Mouse (Mus musculus) embryonic facial prominence, embryonic 15.5 days (tissue): ENCODE measurements around the gene Rgcc. TPM values are rescaled to one million over a fixed set of nuclear protein-coding genes. Genes with fewer than 3 reads are reported as not detected.

Source experiments
- ATAC-seq: fragments of 200-750 bp; cut with Nextera tagmentation; 2 replicates; pipeline ENCODE4 v1.8.0; 2017; ENCODE audit warnings: low read depth, moderate TSS enrichment; ENCODE audit not compliant: insufficient number of reproducible peaks, low FRiP score, low TSS enrichment
- H3K27ac ChIP-seq: fragments of 300-500 bp; sonication (generic); replicated peaks from 2 replicates; pipeline ENCODE4 v1.5.1; 2015; ENCODE audit warnings: mild to moderate bottlenecking, inconsistent platforms
- H3K27me3 ChIP-seq: fragments of 300-500 bp; sonication (generic); 2 replicates; pipeline ENCODE4 v1.6.1; 2015; ENCODE audit warnings: inconsistent platforms
- H3K36me3 ChIP-seq: fragments of 300-500 bp; sonication (generic); 2 replicates; pipeline ENCODE4 v1.6.1; 2015; ENCODE audit warnings: mild to moderate bottlenecking, inconsistent platforms
- H3K4me1 ChIP-seq: fragments of 300-500 bp; sonication (generic); 2 replicates; pipeline ENCODE4 v1.6.1; 2015; ENCODE audit warnings: inconsistent platforms
- H3K4me2 ChIP-seq: fragments of 300-500 bp; sonication (generic); replicated peaks from 2 replicates; pipeline ENCODE4 v1.6.1; 2015; ENCODE audit warnings: mild to moderate bottlenecking, inconsistent platforms
- H3K4me3 ChIP-seq: fragments of 300-500 bp; sonication (generic); replicated peaks from 2 replicates; pipeline ENCODE4 v1.5.1; 2015; ENCODE audit warnings: mild to moderate bottlenecking, inconsistent platforms
- H3K9ac ChIP-seq: fragments of 300-500 bp; sonication (generic); 2 replicates; pipeline ENCODE4 v1.6.1; 2015; ENCODE audit warnings: inconsistent platforms
- H3K9me3 ChIP-seq: fragments of 300-500 bp; sonication (generic); replicated peaks from 2 replicates; pipeline ENCODE4 v1.6.1; 2016; ENCODE audit warnings: inconsistent platforms
- WGBS: fragments of 180-500 bp; shearing (Covaris S2); methylation state at CpG from one replicate; pipeline ENCODE4 v1.1.7; 2015; 5-methylcytosine and 5-hydroxymethylcytosine counted together
- polyA plus RNA-seq: library from polyadenylated mRNA; unstranded; fragments of >200 nt; fragmentation: Nextera tagmentation; extraction: Ambion mirVana; gene quantifications from 2 replicates; pipeline ENCODE4 v1.2.1, GENCODE M21; 2015

The Rgcc gene
- polyA plus RNA-seq, 1 experiment from 2014 or later, result 56.0 TPM

GRCm38 (mm10) chr14:79291629-79292028 is 9.8 kb downstream of the Rgcc start:
- H3K9ac ChIP-seq, result no peak overlapping the region
- 0 out of 2 replicates have a peak, but pooled peaks cover 3% of the 10 kb centered on the region for H3K36me3 ChIP-seq
- H3K4me3 ChIP-seq, result no peak overlapping the region
- no peaks in the 10 kb centered on the region for H3K27me3 ChIP-seq
- no peak overlapping the region for H3K4me2 ChIP-seq
- no peak for ATAC-seq
- H3K27ac ChIP-seq, result no peak overlapping the region
- peaks cover 18% of the 10 kb centered on the region for H3K4me1 ChIP-seq
- WGBS, result 86% methylated on average over 4 of the region's 4 CpGs
- H3K9me3 ChIP-seq, result no peaks in the 10 kb centered on the region

- Histone ChIP-seq H3K4me3 (no peak overlapping the region), H3K27me3 (no peaks in the 10 kb centered on the region), H3K4me2 (peak overlapping the region; percentile 28; the same call in 1 of the 2 replicates), H3K4me1 (peaks cover 18% of the 10 kb centered on the region), H3K9ac (no peak overlapping the region; the same call in 1 of the 2 replicates), H3K36me3 (0 out of 2 replicates have a peak, but pooled peaks cover 3% of the 10 kb centered on the region), H3K9me3 (no peaks in the 10 kb centered on the region), H3K27ac (0 out of 2 replicates have a peak overlapping the region, but pooled peaks have one; percentile 34)
- ATAC-seq, result 0 out of 2 replicates have a peak, but pooled peaks have one; percentile 39
- 24% methylated on average over 15 of the region's 15 CpGs for WGBS
Observed at GRCm38 (mm10) chr14:79290683-79291425, 10.6 kb downstream of the Rgcc start.

DNA sequence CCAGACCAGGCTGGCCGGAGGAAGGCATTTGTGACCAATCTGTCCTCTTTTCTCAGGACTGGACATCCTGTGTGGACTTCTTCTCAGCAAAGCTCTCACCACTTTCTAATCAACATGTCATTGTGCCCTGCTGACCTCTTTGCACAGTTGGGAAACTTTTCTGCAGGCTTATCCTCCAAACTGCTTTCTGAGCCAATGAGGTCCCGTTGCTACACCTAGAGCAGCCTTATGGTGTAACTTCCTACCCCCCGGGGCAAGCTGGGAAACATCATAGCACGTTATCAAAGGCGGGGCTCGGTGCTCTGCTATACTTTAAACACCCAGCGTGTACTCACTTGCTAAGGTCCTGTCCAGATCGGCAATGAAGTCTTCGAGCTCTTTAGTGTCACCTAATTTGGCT is 11.5 kb downstream of the Rgcc start:
- no peak overlapping the region for H3K4me3 ChIP-seq
- 37% methylated on average over 9 of the region's 9 CpGs for WGBS
- no peaks in the 10 kb centered on the region for H3K9me3 ChIP-seq
- ATAC-seq, result no peak
- H3K36me3 ChIP-seq, result 0 out of 2 replicates have a peak, but pooled peaks cover 3% of the 10 kb centered on the region
- no peak overlapping the region for H3K9ac ChIP-seq
- H3K4me1 ChIP-seq, result peaks cover 18% of the 10 kb centered on the region
- 0 out of 2 replicates have a peak overlapping the region, but pooled peaks have one; percentile 9 for H3K4me2 ChIP-seq
- H3K27me3 ChIP-seq, result no peaks in the 10 kb centered on the region
- H3K27ac ChIP-seq, result no peak overlapping the region

- no peaks in the 10 kb centered on the region for H3K27me3 ChIP-seq
- H3K4me2 ChIP-seq, result no peak overlapping the region
- no peak overlapping the region for H3K9ac ChIP-seq
- H3K4me1 ChIP-seq, result peaks cover 13% of the 10 kb centered on the region
- no peak for ATAC-seq
- H3K27ac ChIP-seq, result no peak overlapping the region
- no peak overlapping the region for H3K4me3 ChIP-seq
- 0 out of 2 replicates have a peak, but pooled peaks cover 3% of the 10 kb centered on the region for H3K36me3 ChIP-seq
- 67% methylated on average over 3 of the region's 3 CpGs for WGBS
- no peaks in the 10 kb centered on the region for H3K9me3 ChIP-seq
Observed at GRCm38 (mm10) chr14:79288280-79288679, 13.2 kb downstream of the Rgcc start.

DNA sequence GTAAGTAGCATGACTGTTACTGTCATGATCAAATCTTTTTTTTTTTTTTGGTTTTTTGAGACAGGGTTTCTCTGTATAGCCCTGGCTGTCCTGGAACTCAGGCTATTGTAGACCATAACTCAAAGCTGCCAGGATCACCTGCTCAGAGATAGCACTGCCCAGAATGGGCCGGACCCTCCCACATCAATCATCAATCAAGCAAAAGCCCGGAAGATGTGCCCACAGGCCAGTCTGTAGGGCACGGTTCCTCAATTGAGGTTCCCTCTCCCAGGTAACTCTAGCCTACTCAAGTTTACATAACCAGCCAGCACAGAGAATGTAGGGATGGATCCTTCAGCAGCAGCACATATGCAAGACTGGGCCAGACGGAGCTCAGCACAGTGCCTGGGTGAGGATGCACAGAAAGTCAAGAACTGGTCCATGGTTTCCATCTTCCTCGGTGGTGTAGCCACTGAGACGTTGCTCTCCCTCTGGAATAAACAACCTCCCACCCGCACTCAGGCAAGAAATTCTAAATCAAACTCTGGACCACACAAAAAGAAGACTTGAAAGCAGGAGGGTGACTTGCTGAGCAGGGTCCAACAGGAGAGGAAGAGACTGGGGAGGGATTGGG is 14.1 kb downstream of the Rgcc start:
- 83% methylated on average over 7 of the region's 7 CpGs for WGBS
- Histone ChIP-seq H3K9me3 (no peaks in the 10 kb centered on the region), H3K27ac (no peak overlapping the region), H3K36me3 (0 out of 2 replicates have a peak, but pooled peaks cover 3% of the 10 kb centered on the region), H3K27me3 (no peaks in the 10 kb centered on the region), H3K9ac (no peak overlapping the region), H3K4me2 (no peak overlapping the region), H3K4me3 (no peak overlapping the region), H3K4me1 (0 out of 2 replicates have a peak, but pooled peaks cover 7% of the 10 kb centered on the region)
- ATAC-seq, result no peak

DNA sequence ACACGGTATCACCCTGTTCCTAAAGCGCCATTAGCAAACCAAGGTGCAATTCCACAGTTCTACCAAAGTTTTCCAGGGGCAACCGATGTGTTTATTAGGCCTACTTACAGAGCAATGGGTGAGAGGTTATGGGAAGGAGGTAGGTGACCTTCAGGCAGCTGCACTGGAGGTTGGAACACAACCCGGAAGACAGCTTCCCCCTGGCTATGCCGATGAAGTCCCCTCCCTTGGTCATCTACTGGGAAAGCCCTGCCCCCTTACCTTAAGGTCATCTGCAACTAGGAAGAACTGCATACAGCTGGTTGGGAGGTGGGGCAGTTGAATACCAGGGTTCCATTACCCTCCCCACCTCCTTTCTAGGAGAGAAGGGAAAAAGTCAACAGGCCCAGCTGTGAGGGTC is 15.9 kb downstream of the Rgcc start:
- 0 out of 2 replicates have a peak, but pooled peaks cover 1% of the 10 kb centered on the region for H3K4me1 ChIP-seq
- 89% methylated on average over 5 of the region's 5 CpGs for WGBS
- H3K4me2 ChIP-seq, result no peak overlapping the region
- H3K9me3 ChIP-seq, result no peaks in the 10 kb centered on the region
- no peak overlapping the region for H3K4me3 ChIP-seq
- H3K27ac ChIP-seq, result no peak overlapping the region
- H3K27me3 ChIP-seq, result no peaks in the 10 kb centered on the region
- H3K36me3 ChIP-seq, result 0 out of 2 replicates have a peak, but pooled peaks cover 3% of the 10 kb centered on the region
- ATAC-seq, result no peak
- no peak overlapping the region for H3K9ac ChIP-seq

GRCm38 (mm10) chr14:79284616-79285015 is 16.8 kb downstream of the Rgcc start:
- Histone ChIP-seq H3K9ac (no peak overlapping the region), H3K27me3 (no peaks in the 10 kb centered on the region), H3K4me3 (no peak overlapping the region), H3K9me3 (no peaks in the 10 kb centered on the region), H3K4me2 (no peak overlapping the region), H3K4me1 (no peaks in the 10 kb centered on the region), H3K36me3 (0 out of 2 replicates have a peak, but pooled peaks cover 3% of the 10 kb centered on the region), H3K27ac (no peak overlapping the region)
- WGBS, result 89% methylated on average over 4 of the region's 4 CpGs
- ATAC-seq, result no peak

- Histone ChIP-seq H3K4me3 (no peak overlapping the region), H3K36me3 (0 out of 2 replicates have a peak, but pooled peaks cover 3% of the 10 kb centered on the region), H3K9me3 (no peaks in the 10 kb centered on the region), H3K27ac (no peak overlapping the region), H3K27me3 (no peaks in the 10 kb centered on the region), H3K4me2 (no peak overlapping the region), H3K4me1 (no peaks in the 10 kb centered on the region), H3K9ac (no peak overlapping the region)
- WGBS, result 83% methylated on average over 7 of the region's 7 CpGs
- ATAC-seq, result no peak
Observed at GRCm38 (mm10) chr14:79283952-79284351, 17.5 kb downstream of the Rgcc start.

DNA sequence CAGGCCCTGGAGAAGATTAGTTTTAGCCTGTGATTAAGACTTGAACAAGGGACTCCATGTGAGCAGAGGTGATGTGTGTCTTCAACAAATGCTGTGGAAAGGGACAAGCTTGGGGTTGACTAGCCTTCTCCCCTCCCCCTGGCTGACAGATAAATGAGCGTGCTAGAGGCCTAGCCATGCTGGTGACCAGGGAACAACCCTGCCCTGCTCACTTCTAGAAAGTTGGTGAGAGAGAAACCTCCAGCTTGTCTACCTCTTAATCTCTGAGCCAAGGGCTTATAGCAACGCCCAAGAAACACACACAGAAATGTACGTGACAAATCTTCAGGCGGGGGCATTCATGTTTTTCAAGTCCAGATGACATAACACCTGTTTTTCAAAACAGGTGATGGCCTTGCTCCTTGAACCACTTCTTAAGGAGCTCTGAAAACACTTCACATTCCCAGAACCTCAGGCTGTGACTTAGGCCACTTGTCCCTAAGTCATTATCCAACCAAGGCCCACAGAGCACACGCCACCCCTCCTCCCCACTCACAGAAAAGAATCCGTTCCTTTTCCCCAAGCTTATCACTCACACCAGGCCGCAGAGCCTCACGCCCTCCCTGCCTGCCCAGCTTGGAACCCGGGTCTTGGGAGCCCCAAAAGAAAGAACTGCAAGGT is 19.4 kb downstream of the Rgcc start:
- no peak for ATAC-seq
- H3K27ac ChIP-seq, result no peak overlapping the region
- WGBS, result 83% methylated on average over 9 of the region's 9 CpGs

DNA sequence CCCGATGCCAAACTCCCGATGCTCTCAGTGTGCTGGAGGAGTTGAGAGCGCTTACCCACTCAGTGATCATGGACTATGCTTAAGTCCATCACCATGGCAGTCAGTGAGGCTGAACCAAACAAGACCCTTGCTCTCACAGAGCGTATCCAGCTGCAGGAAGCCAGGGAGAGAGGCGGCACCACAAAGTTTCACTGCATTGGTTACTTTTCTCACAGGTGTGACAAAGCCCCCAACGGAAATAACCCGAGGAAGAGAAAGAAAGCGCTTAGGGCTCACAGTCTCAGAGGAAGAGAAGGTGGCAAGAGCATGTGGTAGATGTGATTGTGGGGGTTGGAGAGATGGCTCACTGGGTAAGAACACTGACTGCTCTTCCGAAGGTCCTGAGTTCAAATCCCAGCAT is 21.0 kb downstream of the Rgcc start:
- WGBS, result 88% methylated on average over 9 of the region's 9 CpGs
- no peak overlapping the region for H3K4me3 ChIP-seq
- no peaks in the 10 kb centered on the region for H3K9me3 ChIP-seq
- H3K36me3 ChIP-seq, result no peaks in the 10 kb centered on the region
- no peak overlapping the region for H3K27ac ChIP-seq
- no peaks in the 10 kb centered on the region for H3K27me3 ChIP-seq
- H3K4me2 ChIP-seq, result no peak overlapping the region
- no peak overlapping the region for H3K9ac ChIP-seq
- ATAC-seq, result no peak
- H3K4me1 ChIP-seq, result no peaks in the 10 kb centered on the region

More for the DNA sequence above, 19.4 kb downstream of the Rgcc start:
- no peaks in the 10 kb centered on the region for H3K4me1 ChIP-seq
- H3K9me3 ChIP-seq, result no peaks in the 10 kb centered on the region
- H3K36me3 ChIP-seq, result no peaks in the 10 kb centered on the region
- no peaks in the 10 kb centered on the region for H3K27me3 ChIP-seq
- H3K9ac ChIP-seq, result no peak overlapping the region
- H3K4me3 ChIP-seq, result no peak overlapping the region
- H3K4me2 ChIP-seq, result no peak overlapping the region

GRCm38 (mm10) chr14:79279494-79279893 is 22.0 kb downstream of the Rgcc start:
- Histone ChIP-seq H3K4me2 (no peak overlapping the region), H3K27me3 (no peaks in the 10 kb centered on the region), H3K4me1 (no peaks in the 10 kb centered on the region; the same call in 1 of the 2 replicates), H3K27ac (no peak overlapping the region), H3K4me3 (no peak overlapping the region), H3K9me3 (no peaks in the 10 kb centered on the region), H3K36me3 (no peaks in the 10 kb centered on the region), H3K9ac (no peak overlapping the region)
- ATAC-seq, result no peak
- WGBS, result 64% methylated on average over 1 of the region's 1 CpGs
